Mouse (Mus musculus) left cerebral cortex, adult 2 months (tissue): ENCODE measurements at regions not wholly inside any gene's neighbourhood (a gene's known extent, or its start where the extent isn't known, plus 50 kb on each side); places are given as distances from the start of the nearest gene placed in this dataset.

Experiments used
- DNase-seq, 2 experiments: peaks; one replicate each; pipeline ENCODE4 v3.0.0; 2021 to 2022; ENCODE audit warnings: low spot score in 2 of 2, mixed read lengths in 1 of 2; ENCODE audit errors: extremely low spot score in 1 of 2
- H3K27ac ChIP-seq: fragments of 200-600 bp; 2 replicates; pipeline ENCODE4 v1.8.1; 2022
- H3K4me3 ChIP-seq: fragments of 200-600 bp; 2 replicates; pipeline ENCODE4 v1.8.1; 2022
- CTCF ChIP-seq: fragments of 200-600 bp; IDR thresholded peaks from 2 replicates; pipeline ENCODE4 v1.8.1; 2022; ENCODE audit warnings: antibody characterized with exemption, mild to moderate bottlenecking, moderate library complexity
- intact Hi-C: fragments of 180-260 bp; cut with DNase I; formaldehyde crosslinking; loops from one replicate; pipeline ENCODE4 v1.15.1; 2025

DNA sequence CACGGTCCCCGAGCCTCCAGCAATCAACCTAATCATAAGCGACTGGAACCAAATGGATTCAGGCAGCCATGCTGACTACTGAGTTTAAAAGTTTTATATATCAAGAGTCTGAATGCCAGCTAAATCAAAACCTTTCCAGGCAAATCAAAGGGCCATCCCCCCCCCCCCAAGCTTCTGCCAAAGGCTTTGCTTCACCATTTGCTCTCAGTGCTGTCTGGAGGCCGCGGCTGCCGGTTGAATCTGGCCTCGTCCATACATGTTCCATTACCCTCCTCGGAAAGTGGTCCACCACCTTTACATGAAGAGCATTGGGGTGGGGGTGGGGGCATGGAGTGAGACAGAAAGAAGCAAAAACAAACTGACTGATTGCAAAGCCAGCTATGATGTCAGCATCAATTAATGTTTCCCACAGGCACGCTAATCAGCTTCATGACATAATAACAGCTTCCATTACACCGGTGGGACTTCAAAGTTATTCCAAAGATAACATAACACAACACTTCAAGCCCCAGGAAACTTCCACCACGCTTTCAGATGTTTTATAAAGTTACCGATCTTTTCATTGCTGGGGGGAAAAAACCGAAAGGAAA lies 116.6 kb upstream of the Irx5 start:
- DNase-seq: no peak
- no peak for TF ChIP-seq CTCF
- no peak overlapping the region for H3K4me3 ChIP-seq
- intact Hi-C loops: no loop called here
- no peak overlapping the region for H3K27ac ChIP-seq

DNA sequence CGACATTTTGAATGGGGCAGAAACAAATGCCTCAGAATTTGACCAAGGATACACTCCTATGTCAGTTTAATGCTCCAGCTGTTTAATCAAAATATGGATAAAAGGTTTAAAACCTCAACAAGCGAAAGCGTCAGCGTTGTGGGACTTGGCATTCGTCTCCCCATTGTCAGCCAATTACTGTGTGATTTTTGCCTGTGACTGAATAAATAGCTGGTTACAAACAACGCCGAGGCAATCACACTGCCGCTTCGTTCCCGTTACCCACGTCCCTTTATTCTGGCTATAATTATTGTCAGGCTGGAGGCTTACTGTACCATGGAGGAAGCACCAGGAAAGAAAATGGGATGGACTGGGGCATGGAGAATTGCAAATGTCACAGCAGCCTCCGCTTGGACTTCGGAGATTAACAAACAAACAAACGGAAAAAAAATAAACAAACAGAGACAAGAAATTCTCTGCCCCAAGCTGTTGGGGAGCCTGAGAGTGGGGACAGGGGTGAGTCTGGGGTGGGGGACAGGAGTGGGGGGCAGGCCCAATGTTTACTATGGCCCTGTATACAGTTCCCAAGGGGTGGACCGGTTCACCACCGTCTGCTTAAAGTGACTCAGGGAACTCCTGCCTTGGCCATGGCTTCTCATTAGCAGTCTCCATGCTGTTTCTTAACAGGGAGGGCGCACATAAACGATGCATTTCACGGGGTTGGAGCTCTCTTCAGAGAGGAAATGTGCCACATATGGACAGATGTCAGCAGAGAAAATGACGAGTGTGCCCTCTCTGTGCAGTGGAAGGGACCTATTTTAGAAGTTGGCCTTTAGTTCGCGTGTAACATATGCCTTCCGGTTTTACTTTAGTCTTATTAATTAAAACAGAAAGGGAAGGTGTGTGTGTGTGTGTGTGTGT lies 125.8 kb upstream of the Irx5 start:
- no peak for TF ChIP-seq CTCF
- Histone ChIP-seq H3K27ac (no peak overlapping the region), H3K4me3 (no peak overlapping the region)
- no peak for DNase-seq
- intact Hi-C loops: no loop called here

DNA sequence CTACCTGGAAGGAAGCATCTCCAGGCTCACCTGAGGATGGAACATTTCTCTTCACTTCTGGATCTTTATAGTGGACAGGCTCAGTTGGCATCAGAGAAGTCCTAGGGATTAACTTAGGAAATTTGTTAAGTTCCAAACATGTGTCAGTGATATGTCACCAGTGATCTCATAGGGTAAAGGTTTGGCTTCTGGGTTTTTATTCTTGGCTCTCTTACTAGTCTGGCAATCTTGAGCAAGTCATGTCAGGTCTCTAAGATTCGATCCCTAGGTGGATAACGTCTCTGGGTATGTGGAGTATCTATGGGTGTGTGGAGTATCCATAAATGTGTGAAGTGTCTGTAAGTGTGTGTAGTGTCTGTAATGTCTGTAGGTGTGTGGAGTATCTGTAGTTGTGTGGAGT lies 127.9 kb upstream of the Irx5 start:
- Histone ChIP-seq H3K4me3 (no peak overlapping the region), H3K27ac (no peak overlapping the region)
- intact Hi-C loops: no loop called here
- no peak for DNase-seq
- no peak for TF ChIP-seq CTCF

DNA sequence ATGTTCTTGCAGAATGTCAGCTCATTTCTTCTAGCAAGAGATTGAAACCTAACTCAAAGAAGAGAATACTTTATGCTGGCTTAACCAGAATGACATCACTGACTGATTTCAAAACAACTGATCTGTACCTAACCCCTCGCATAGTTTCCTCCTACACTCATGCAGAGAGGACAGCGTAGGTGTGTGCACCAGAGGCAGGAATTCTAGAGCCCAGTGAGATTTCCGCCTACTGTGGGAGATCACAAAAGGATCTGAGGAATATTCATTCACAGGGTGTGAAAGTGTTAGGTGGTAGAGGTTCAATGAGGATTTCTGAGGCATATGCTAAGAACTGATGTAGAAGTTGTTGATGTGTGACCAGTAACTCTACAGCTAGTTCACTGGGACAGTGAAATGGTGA lies 132.5 kb upstream of the Irx5 start:
- intact Hi-C loops: no loop called here
- no peak for TF ChIP-seq CTCF
- no peak overlapping the region for H3K4me3 ChIP-seq
- no peak overlapping the region for H3K27ac ChIP-seq
- DNase-seq: no peak

DNA sequence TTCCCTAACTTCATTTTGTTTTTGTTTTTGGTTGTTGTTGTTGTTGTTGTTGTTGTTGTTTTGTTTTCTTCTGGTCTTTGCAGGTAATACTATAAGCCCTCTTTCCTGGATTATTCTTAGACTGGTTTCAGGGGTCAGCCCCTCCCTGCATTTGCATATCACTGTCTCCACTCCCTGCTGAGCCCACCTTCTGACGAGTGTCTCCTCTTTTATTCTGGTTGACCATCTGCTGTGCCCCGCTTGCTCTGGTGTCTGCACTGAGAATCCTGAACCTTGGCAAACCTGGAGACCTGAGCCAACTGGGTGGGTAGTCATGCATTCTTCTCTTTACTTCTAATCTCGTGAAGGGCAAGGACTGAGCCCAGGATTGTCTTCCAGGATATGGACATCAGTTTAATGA lies 134.4 kb upstream of the Irx5 start:
- no peak overlapping the region for H3K4me3 ChIP-seq
- no peak for TF ChIP-seq CTCF
- no peak for DNase-seq
- intact Hi-C loops: no loop called here
- no peak overlapping the region for H3K27ac ChIP-seq

DNA sequence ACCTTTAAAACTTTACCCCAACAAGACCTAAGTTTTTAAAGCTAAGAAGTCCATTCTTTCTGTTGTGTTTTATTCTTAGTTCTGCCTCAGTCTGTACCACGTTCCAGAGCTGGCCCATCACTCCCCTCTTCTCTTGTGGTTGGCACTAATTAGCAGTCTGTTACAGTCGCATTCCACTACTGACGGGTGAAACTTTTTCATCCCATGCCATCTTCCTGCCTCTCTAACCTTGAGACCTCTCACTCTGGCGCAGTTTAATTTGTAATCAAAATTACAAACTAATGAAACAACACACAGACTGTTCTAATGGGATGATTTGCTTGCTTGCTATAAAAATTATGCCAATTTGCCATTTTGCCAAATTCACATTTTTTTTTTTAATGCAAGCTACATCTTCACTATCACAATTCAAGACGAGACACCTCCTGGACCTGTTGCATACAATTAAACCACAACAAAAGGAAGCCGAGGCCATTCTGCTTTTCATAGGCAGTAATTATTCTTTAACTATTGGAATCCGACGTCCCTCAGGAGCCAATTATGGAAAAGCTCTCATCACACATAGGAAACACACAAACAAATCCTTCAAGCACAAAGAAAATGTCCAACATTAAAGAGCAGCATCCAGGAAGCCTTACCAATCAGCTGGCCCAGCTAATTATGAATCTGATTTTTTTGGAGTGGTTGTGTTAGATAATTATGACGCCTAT lies 138.1 kb upstream of the Irx5 start:
- intact Hi-C loops: no loop called here

DNA sequence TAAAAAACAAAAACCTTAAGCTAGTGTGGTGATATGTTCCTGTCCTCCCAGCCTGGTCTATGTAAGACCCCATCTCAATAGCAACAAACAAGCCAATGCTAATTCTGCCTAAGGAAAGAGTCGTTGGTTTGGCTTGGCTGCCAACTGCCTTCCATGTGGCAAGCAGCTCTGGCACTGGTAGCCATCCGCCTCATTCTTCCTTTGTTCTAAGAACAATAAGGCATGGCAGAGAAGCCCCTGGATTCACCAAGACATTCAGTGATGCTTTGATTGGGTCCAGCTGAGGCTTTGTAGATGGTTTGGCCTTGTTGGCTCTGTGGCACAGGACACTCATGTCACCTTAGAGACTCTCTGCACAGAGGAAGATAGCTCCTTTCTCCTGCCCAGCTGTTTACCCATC lies 139.9 kb upstream of the Irx5 start:
- no peak overlapping the region for H3K27ac ChIP-seq
- TF ChIP-seq CTCF: no peak
- intact Hi-C loops: no loop called here
- H3K4me3 ChIP-seq: no peak overlapping the region
- no peak for DNase-seq

More for the DNA sequence above, 138.1 kb upstream of the Irx5 start:
- Histone ChIP-seq H3K27ac (no peak overlapping the region), H3K4me3 (no peak overlapping the region)
- no peak for DNase-seq
- TF ChIP-seq CTCF: no peak

DNA sequence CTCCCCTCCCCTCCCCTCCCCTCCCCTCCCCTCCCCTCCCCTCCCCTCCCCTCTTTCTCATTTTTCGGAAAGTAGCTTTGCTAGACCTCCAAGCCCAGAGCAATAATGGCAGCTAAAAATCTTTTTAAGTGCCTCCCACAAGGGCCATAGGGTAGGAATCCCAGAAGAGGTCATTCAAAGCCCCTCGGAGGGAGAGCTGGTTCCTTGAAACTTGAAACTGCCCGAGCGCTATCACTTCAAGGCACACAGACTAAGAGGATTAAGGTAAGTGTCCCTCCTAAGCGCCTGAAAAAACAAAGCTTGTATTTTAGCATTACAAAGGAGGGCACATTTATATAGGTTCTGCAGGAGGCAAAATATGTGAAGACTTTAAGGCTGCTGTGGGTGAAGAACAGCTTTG lies 141.2 kb upstream of the Irx5 start:
- no peak overlapping the region for H3K4me3 ChIP-seq
- H3K27ac ChIP-seq: no peak overlapping the region
- no peak for TF ChIP-seq CTCF
- no peak for DNase-seq
- intact Hi-C loops: no loop called here

DNA sequence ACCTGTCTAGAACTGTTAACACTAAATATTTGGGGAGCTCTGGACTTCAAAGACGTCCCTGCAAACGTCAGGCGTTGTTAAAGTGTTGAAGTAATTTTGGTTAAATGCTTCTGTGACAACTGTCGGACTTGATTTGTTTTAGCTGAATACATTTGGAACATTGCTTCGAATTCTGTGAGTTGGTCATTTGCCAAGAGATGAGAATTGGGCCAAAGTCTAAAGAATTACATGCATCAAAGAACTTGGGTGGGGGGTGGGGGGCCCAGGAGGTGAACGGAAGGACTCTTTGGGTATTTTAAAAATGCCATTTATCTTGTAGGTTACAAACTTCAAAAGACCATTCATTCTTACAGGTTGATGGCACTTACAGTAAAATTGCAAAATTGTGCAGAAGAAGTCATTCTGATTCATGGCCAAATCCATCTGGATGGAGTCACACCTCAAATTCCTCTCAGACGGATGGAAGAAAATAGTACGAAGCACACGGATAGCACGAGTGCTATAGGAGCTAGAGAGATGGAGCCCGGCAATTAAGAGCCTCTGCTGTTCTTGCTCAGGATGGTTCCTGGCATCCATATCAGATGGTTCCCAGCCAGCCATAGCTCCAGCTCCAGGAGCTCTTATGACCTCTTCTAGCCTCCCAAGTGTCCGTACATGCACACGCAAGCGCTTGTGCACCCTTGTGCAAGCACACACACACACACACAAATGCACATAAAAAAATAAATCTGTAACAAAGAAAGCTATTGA lies 144.5 kb upstream of the Irx5 start:
- intact Hi-C loops: no loop called here
- DNase-seq: no peak
- no peak overlapping the region for H3K4me3 ChIP-seq
- no peak overlapping the region for H3K27ac ChIP-seq
- TF ChIP-seq CTCF: no peak

DNA sequence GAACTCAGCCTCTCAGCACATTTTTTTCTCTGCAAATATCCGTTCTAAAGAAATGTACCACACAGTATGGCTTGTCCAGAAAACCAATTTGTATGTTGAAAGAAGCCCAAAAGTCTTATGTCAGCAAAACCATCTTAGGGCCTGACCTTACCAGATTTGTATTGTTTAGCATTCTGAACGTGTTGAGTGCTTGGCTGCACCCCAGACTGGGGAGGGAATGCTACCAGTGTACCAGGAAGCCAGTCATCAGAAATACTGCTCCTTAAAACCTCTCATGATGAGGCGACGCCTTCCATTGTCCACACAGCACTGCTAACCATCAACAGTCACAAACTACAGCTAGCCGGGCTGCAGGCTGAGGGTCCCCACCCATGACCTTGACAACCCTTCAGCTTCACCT lies 148.3 kb upstream of the Irx5 start:
- DNase-seq: no peak
- no peak overlapping the region for H3K4me3 ChIP-seq
- no peak overlapping the region for H3K27ac ChIP-seq
- TF ChIP-seq CTCF: no peak
- intact Hi-C loops: no loop called here

DNA sequence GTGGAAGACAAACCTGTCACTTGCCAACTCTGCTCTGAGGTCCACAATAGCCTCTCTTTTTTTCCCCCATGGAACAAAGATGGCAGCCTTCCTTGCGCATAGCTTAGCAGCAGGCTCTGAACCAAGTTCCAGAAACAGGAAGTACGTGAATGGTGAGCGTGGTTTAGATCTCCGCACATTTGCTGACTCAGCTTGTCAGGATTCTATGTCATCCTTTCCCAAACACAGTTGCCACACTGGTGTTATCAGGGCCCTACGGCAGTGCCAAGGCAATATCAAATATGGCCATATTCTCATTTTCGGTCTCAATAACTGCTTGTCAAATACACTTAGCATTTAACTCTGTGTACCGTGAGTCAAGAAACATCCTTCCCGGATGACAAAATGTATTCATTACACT lies 161.8 kb upstream of the Irx5 start:
- no peak overlapping the region for H3K4me3 ChIP-seq
- intact Hi-C loops: no loop called here
- no peak for TF ChIP-seq CTCF

DNA sequence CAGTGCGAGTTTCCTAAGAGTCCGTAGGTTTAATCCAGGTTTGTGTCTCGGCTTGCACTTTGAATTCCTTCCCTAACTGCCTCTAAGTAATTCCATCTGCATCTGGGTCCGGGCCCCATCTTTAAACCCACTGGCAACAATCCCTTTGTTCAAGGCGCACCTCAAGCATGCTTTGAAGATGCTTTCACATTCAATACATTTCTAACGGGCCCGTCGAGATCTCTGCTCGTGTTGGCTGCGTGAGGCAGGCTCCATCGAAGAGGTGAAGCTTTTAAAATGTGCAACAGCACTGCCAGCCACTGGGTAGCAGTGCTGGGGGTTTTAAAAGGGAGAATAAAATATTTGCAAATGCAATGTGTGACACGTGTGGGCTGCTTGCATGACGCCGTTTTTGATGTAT lies 163.4 kb upstream of the Irx5 start:
- intact Hi-C loops: no loop called here
- no peak; the same call in 1 of the 2 replicates for TF ChIP-seq CTCF
- Histone ChIP-seq H3K4me3 (no peak overlapping the region), H3K27ac (no peak overlapping the region)
- no peak for DNase-seq

More for the DNA sequence above, 161.8 kb upstream of the Irx5 start:
- DNase-seq: no peak
- H3K27ac ChIP-seq: no peak overlapping the region
